Mouse (Mus musculus): Measurements from ENCODE around the gene Mid2. TPM values are rescaled to one million over a fixed set of nuclear protein-coding genes. Genes with fewer than 3 reads are reported as not detected.

The Mid2 gene
- polyA plus RNA-seq (2012; rRNA removed): 8.6 and 9.8 TPM in 2 replicates

- Histone ChIP-seq H3K27me3 (replicated peaks; ENCODE audit: control insufficient read depth, insufficient read depth, low read length) (no peaks in the 10 kb centered on the region), H3K4me1 (ENCODE audit: control insufficient read depth, insufficient read depth, low read length) (no peaks in the 10 kb centered on the region), H3K27ac (ENCODE audit: insufficient read depth, low read depth, low read length) (peak within 1 kb of the TSS; percentile 88), H3K4me3 (ENCODE audit: insufficient read depth, low read depth, low read length) (peak within 1 kb of the TSS; percentile 98), H3K36me3 (ENCODE audit: control insufficient read depth, insufficient read depth, low read length) (no peaks in the 10 kb centered on the region)
- peak; percentile 38 for DNase-seq
- WGBS: 2% methylated on average over 56 of the region's 68 CpGs
- TF ChIP-seq CTCF (conservative IDR thresholded peaks at IDR 0.05; ENCODE audit: insufficient read depth, insufficient read length, low read depth, low read length) (no peak), POLR2A (IDR thresholded peaks at IDR 0.05; ENCODE audit: low read depth, low read length) (no peak)
Observed at GRCm38 (mm10) chrX:140664479-140665241, at the start of gene Mid2. Gene Mid2 (plus strand): TSS chrX:140664599.

DNA sequence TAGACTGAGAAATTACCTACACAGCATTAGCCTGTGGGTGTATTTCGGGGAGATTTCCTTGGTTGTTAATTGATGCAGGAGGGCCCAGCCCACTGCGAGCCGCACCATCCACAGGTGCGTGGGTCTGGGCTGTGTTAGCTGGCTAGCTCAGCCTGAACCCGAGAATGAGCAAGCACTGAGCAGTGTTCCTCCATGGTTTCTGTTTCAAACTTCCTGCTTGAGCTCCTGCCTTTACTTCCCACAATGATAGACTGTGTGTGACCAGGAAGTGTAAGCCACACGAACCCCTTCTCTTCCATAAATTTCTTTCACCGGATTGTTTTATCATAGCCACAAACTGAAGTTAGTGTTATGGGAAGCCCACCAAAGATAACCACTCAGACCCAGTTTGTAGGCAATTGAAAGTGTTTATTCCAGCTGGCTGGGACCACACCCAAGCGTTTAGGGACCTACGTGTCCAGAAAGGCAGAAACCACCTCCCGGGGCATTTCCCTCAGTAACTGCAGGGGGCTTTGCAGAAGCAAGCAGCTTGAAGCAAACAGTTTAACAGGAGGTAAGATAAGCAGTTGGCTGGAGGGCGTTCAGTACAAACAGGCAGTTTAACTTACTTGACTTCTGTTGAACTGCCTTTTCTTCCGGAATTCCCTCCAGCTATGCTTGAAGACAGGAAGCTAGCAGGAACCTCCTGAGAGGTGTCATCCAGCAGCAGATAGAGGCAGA is 39.4 kb upstream of the Mid2 start:
- H3K27ac ChIP-seq (ENCODE audit: insufficient read depth, low read depth, low read length): no peak overlapping the region
- no peak overlapping the region for H3K4me3 ChIP-seq (ENCODE audit: insufficient read depth, low read depth, low read length)
- TF ChIP-seq POLR2A (IDR thresholded peaks at IDR 0.05; ENCODE audit: low read depth, low read length): no peak
- TF ChIP-seq CTCF (conservative IDR thresholded peaks at IDR 0.05; ENCODE audit: insufficient read depth, insufficient read length, low read depth, low read length): no peak
- whole genome bisulfite sequencing: 53% methylated on average over 12 of the region's 12 CpGs
- H3K27me3 ChIP-seq (replicated peaks; ENCODE audit: control insufficient read depth, insufficient read depth, low read length): no peaks in the 10 kb centered on the region
- DNase-seq: no peak
- H3K4me1 ChIP-seq (ENCODE audit: control insufficient read depth, insufficient read depth, low read length): no peaks in the 10 kb centered on the region
- no peaks in the 10 kb centered on the region for H3K36me3 ChIP-seq (ENCODE audit: control insufficient read depth, insufficient read depth, low read length)

DNA sequence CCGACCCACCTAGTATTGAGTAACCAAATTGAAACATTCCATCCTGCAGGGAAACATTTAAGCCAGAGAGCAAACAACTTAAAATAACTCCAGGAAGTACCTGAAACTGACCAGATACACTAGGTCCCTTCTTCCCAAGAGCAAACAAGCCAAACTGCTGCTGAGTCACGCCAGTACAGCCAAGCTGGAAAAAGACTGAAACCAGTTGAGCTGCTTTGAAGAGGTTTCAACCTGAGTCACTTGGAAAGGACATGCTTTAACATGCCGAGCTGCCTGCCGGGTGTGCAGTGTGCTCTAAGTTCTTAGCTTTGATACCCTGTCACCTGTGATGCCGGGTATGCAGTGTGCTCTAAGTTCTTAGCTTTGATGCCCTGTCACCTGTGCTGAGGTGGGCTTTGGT is 26.4 kb upstream of the Mid2 start:
- H3K36me3 ChIP-seq (ENCODE audit: control insufficient read depth, insufficient read depth, low read length): no peaks in the 10 kb centered on the region
- WGBS: 88% methylated on average over 5 of the region's 5 CpGs
- TF ChIP-seq POLR2A (IDR thresholded peaks at IDR 0.05; ENCODE audit: low read depth, low read length): no peak
- no peak for TF ChIP-seq CTCF (conservative IDR thresholded peaks at IDR 0.05; ENCODE audit: insufficient read depth, insufficient read length, low read depth, low read length)
- no peak overlapping the region for H3K27ac ChIP-seq (ENCODE audit: insufficient read depth, low read depth, low read length)
- DNase-seq: no peak
- no peak overlapping the region for H3K4me3 ChIP-seq (ENCODE audit: insufficient read depth, low read depth, low read length)
- H3K4me1 ChIP-seq (ENCODE audit: control insufficient read depth, insufficient read depth, low read length): no peaks in the 10 kb centered on the region
- no peaks in the 10 kb centered on the region for H3K27me3 ChIP-seq (replicated peaks; ENCODE audit: control insufficient read depth, insufficient read depth, low read length)

GRCm38 (mm10) chrX:140639592-140639991 is 24.8 kb upstream of the Mid2 start:
- 80% methylated on average over 2 of the region's 2 CpGs for WGBS
- Histone ChIP-seq H3K27ac (ENCODE audit: insufficient read depth, low read depth, low read length) (no peak overlapping the region), H3K27me3 (replicated peaks; ENCODE audit: control insufficient read depth, insufficient read depth, low read length) (no peaks in the 10 kb centered on the region), H3K36me3 (ENCODE audit: control insufficient read depth, insufficient read depth, low read length) (no peaks in the 10 kb centered on the region), H3K4me1 (ENCODE audit: control insufficient read depth, insufficient read depth, low read length) (no peaks in the 10 kb centered on the region), H3K4me3 (ENCODE audit: insufficient read depth, low read depth, low read length) (no peak overlapping the region)
- no peak for DNase-seq
- TF ChIP-seq CTCF (conservative IDR thresholded peaks at IDR 0.05; ENCODE audit: insufficient read depth, insufficient read length, low read depth, low read length): no peak
- no peak for TF ChIP-seq POLR2A (IDR thresholded peaks at IDR 0.05; ENCODE audit: low read depth, low read length)

DNA sequence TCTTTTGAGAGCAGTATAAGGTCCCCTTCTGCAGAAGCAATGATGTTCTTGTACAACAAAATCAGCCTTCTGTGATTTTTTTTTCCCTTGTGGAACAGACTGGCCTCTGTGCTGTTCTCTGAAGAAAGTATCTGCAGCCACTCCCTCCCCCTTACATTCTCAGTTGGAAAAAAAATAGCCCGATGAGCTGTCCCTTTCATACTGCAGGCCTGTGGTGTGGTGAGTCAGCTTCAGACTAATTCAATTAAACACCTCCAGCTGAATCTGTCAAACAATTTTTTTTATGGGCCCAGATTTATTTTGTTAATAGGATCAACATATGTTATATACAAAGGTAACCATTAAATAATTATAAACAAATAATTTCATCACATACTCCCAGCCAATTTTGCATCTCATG is 3.7 kb upstream of the Mid2 start:
- H3K4me1 ChIP-seq (ENCODE audit: control insufficient read depth, insufficient read depth, low read length): no peaks in the 10 kb centered on the region
- WGBS: 27% methylated on average over 1 of the region's 1 CpGs
- DNase-seq: no peak
- no peak overlapping the region for H3K27ac ChIP-seq (ENCODE audit: insufficient read depth, low read depth, low read length)
- no peaks in the 10 kb centered on the region for H3K27me3 ChIP-seq (replicated peaks; ENCODE audit: control insufficient read depth, insufficient read depth, low read length)
- H3K36me3 ChIP-seq (ENCODE audit: control insufficient read depth, insufficient read depth, low read length): no peaks in the 10 kb centered on the region
- no peak for TF ChIP-seq CTCF (conservative IDR thresholded peaks at IDR 0.05; ENCODE audit: insufficient read depth, insufficient read length, low read depth, low read length)
- TF ChIP-seq POLR2A (IDR thresholded peaks at IDR 0.05; ENCODE audit: low read depth, low read length): no peak
- no peak overlapping the region for H3K4me3 ChIP-seq (ENCODE audit: insufficient read depth, low read depth, low read length)

- WGBS: 77% methylated on average over 2 of the region's 2 CpGs
- Histone ChIP-seq H3K4me3 (ENCODE audit: insufficient read depth, low read depth, low read length) (no peak overlapping the region), H3K36me3 (ENCODE audit: control insufficient read depth, insufficient read depth, low read length) (no peaks in the 10 kb centered on the region), H3K4me1 (ENCODE audit: control insufficient read depth, insufficient read depth, low read length) (no peaks in the 10 kb centered on the region), H3K27me3 (replicated peaks; ENCODE audit: control insufficient read depth, insufficient read depth, low read length) (no peaks in the 10 kb centered on the region), H3K27ac (ENCODE audit: insufficient read depth, low read depth, low read length) (no peak overlapping the region)
- no peak for DNase-seq
- TF ChIP-seq POLR2A (IDR thresholded peaks at IDR 0.05; ENCODE audit: low read depth, low read length) (no peak), CTCF (conservative IDR thresholded peaks at IDR 0.05; ENCODE audit: insufficient read depth, insufficient read length, low read depth, low read length) (no peak)
Observed at GRCm38 (mm10) chrX:140663516-140663915, 883 bp upstream of the Mid2 start.

DNA sequence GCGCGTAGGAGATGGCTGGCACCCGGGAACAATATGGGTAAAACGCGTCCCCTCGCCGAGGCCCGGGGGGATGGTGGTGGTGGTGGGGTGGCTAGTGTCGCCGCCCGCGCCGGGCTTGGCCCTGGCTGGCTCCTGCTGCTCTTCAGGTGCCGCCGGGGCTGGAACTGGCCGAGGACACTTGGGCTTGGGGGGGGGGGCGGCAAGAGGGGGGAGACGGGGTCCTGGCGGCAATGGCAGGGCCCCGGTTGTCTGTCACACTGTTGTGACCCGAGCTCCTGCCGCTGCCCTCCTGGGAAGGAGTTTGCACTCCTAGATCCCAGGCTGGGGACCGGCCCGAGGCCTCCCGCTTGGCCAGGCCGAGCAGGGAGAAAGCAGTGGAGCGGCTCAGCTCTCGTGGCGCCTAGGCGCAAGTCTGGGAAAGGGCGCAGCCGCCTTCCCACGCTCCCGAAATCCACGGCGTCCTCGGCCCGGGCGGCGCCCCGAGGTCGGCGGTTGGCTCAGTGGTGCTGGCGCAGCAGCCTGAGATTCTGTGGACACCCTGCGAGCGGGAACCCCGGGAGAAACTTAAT is 927 bp downstream of the Mid2 start:
- peak; percentile 48 for DNase-seq
- no peak for TF ChIP-seq POLR2A (IDR thresholded peaks at IDR 0.05; ENCODE audit: low read depth, low read length)
- no peak for TF ChIP-seq CTCF (conservative IDR thresholded peaks at IDR 0.05; ENCODE audit: insufficient read depth, insufficient read length, low read depth, low read length)
- Histone ChIP-seq H3K4me1 (ENCODE audit: control insufficient read depth, insufficient read depth, low read length) (no peaks in the 10 kb centered on the region), H3K4me3 (ENCODE audit: insufficient read depth, low read depth, low read length) (peak overlapping the region; percentile 98), H3K36me3 (ENCODE audit: control insufficient read depth, insufficient read depth, low read length) (no peaks in the 10 kb centered on the region), H3K27ac (ENCODE audit: insufficient read depth, low read depth, low read length) (peak overlapping the region; percentile 88; the same call in 1 of the 2 replicates), H3K27me3 (replicated peaks; ENCODE audit: control insufficient read depth, insufficient read depth, low read length) (no peaks in the 10 kb centered on the region)
- under 1% methylated on average over 25 of the region's 47 CpGs for WGBS
